Mouse (Mus musculus) cerebellum, postnatal 10 days (tissue): ENCODE data around the gene Pam.

Source experiments
- DNase-seq, 2 experiments: peaks; one replicate each; pipeline ENCODE4 v3.0.0; 2021; ENCODE audit warnings: mixed read lengths in 2 of 2

Pam gene

GRCm38 (mm10) chr1:97759841-97760240, 335.6 kb downstream of the Pam start:
- DNase-seq = no peak

- DNase-seq = no peak
These were observed 341.1 kb downstream of the Pam start for GRCm38 (mm10) chr1:97754392-97754791.

GRCm38 (mm10) chr1:97753216-97753615, 342.2 kb downstream of the Pam start:
- DNase-seq = no peak

DNA sequence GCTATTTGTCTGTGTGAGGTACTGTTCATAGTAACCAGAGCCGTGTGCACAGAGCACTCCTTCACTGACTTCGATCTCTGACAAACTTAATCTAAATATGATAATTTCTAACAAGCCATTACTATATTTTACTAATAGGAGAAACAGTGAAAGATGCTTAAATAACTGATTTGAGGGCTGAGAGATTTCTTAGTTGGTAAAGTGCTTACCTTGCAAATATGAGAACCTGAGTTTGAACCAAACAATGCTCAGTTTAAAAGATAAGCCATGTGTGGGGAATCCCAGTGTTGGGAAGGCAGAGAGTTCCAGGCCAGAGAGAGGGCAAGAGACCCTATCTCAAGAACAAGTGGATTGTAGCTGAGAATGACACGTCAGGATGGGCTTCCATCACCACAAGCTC, 347.3 kb downstream of the Pam start:
- DNase-seq = no peak

DNA sequence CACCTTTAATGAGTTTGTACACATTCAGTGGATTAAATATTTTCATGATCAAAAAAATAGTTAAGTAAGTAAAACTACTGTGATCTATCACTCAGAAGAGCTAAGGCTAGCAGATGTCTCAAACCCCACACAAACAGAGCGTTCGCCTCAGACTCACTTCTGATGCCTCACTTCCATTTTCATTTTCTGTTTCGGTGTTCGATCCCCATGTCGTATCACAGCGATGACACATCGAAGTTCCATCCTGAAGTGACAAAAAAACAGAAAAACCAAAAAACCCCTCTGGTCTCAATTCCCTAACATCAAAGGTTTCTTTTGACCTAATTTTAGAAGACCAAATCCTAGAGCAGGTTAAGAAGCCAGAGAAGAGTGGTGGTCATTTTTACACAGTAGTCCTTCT, 349.2 kb downstream of the Pam start:
- no peak for DNase-seq

DNA sequence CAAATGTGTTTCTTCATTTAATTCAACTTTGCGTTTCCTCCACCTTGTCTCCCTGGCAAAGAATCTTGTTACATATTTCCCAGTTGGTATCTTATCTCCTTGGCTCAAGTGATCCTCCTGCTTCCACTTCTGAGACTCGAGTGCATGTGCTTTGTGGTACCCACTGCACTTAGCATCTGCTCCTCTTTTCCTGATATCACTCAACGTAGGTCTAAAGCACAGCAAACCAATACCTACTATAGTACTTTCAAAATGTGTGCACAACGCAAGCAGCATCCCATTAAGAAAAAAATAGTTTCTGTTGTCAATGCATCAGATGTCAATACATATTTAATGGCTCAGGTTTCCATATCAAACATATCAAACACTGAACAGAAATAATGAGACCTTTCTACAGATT, 349.7 kb downstream of the Pam start:
- no peak for DNase-seq
